Mouse (Mus musculus) midbrain, embryonic 14.5 days (tissue): ENCODE measurements around the gene Snapc4. TPM values are rescaled to one million over a fixed set of nuclear protein-coding genes. Genes with fewer than 3 reads are reported as not detected.

Source experiments
- ATAC-seq: fragments of 200-750 bp; cut with Nextera tagmentation; 2 replicates; pipeline ENCODE4 v1.8.0; 2017; ENCODE audit warnings: moderate number of reproducible peaks, moderate library complexity; ENCODE audit not compliant: low FRiP score, low TSS enrichment
- DNase-seq: peaks from one replicate; pipeline ENCODE4 v3.0.0-alpha.2; 2015
- H3K27ac ChIP-seq: fragments of 300-500 bp; sonication (generic); replicated peaks from 2 replicates; pipeline ENCODE4 v1.5.1; 2014; ENCODE audit warnings: mild to moderate bottlenecking, low read depth, low read length, moderate library complexity
- H3K27me3 ChIP-seq: fragments of 300-500 bp; sonication (generic); 2 replicates; pipeline ENCODE4 v1.6.1; 2014; ENCODE audit warnings: low read length, control low read depth, mixed read lengths; ENCODE audit not compliant: control insufficient read depth, insufficient read depth
- H3K36me3 ChIP-seq: fragments of 300-500 bp; sonication (generic); 2 replicates; pipeline ENCODE4 v1.6.1; 2014; ENCODE audit warnings: low read length, control low read depth; ENCODE audit not compliant: control insufficient read depth, insufficient read depth
- H3K4me1 ChIP-seq: fragments of 300-500 bp; sonication (generic); 2 replicates; pipeline ENCODE4 v1.6.1; 2014; ENCODE audit warnings: mild to moderate bottlenecking, antibody characterized with exemption, low read length, control low read depth; ENCODE audit not compliant: control insufficient read depth, insufficient read depth
- H3K4me2 ChIP-seq: fragments of 300-500 bp; sonication (generic); 2 replicates; pipeline ENCODE4 v1.6.1; 2014; ENCODE audit warnings: mild to moderate bottlenecking, low read length, moderate library complexity
- H3K4me3 ChIP-seq: fragments of 300-500 bp; sonication (generic); replicated peaks from 2 replicates; pipeline ENCODE4 v1.5.1; 2014; ENCODE audit warnings: low read depth, low read length
- H3K9ac ChIP-seq: fragments of 300-500 bp; sonication (generic); replicated peaks from 2 replicates; pipeline ENCODE4 v1.6.1; 2014; ENCODE audit warnings: mild to moderate bottlenecking, low read length, moderate library complexity
- H3K9me3 ChIP-seq: fragments of 300-500 bp; sonication (generic); 2 replicates; pipeline ENCODE4 v1.6.1; 2016; ENCODE audit warnings: low read length, control low read depth, mixed read lengths; ENCODE audit not compliant: control insufficient read depth
- WGBS: fragments of 180-500 bp; shearing (Covaris S2); extraction: QIAGEN DNeasy Blood & Tissue Kit; methylation state at CpG from one replicate; pipeline ENCODE4 v1.1.7; 2014; 5-methylcytosine and 5-hydroxymethylcytosine counted together
- polyA plus RNA-seq: library from polyadenylated mRNA; unstranded; fragments of >200 nt; fragmentation: Nextera tagmentation; extraction: Ambion mirVana; gene quantifications from 2 replicates; pipeline ENCODE4 v1.2.1, GENCODE M21; 2014

Gene Snapc4
- polyA plus RNA-seq, 1 experiment from 2014 or later, result 25.3 TPM

DNA sequence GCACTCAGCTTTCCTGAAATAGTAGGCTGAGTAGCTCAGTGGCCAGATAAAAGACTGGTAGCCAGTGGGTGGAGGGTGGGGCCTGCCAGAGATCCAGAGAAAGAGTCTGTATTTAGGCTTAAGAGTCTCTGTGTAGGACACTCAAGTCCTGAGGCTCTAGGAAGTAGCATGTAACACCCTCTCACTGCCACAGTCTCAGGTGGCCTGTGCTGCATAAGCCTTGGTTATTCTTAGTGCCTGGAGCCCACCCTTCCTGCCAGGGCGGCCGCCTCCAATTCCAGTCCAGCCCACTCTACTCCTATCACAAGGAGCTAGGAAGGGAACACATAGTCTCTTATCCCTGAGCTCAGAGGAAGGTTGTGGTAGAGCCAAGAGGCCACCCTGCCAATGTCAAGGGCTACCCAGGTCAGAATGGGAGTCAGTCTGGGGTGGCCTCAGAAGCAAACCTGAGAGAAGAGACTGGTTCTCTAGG lies 38.9 kb downstream of the Snapc4 start:
- Histone ChIP-seq H3K4me3 (no peak overlapping the region), H3K9ac (no peak overlapping the region), H3K27me3 (no peaks in the 10 kb centered on the region), H3K4me2 (no peak overlapping the region), H3K36me3 (peaks cover 83% of the 10 kb centered on the region), H3K27ac (peak overlapping the region; percentile 9; the same call in 1 of the 2 replicates), H3K9me3 (no peaks in the 10 kb centered on the region), H3K4me1 (no peaks in the 10 kb centered on the region)
- DNase-seq (no peak), ATAC-seq (no peak)
- WGBS, result 95% methylated on average over 2 of the region's 2 CpGs

DNA sequence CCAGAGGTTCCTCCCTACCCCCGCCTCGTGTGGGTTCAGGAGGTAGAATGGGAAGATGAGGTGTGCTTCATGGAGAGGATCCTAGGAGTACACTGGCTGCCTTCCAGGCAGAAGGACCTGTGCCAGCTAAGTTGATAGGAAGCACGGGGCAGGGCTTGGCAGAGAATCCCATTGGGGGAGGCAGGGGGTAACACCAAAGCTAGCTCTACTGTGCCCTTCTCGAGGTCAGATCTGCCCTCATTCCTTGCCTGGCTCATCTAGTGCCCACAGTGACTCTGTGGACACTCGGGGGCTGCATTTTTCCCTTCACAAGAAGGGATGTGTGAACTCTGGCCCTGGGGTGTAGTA lies 41.3 kb downstream of the Snapc4 start:
- H3K36me3 ChIP-seq, result peaks cover 59% of the 10 kb centered on the region
- H3K27me3 ChIP-seq, result no peaks in the 10 kb centered on the region
- H3K4me3 ChIP-seq, result no peak overlapping the region
- H3K27ac ChIP-seq, result no peak overlapping the region
- no peak overlapping the region for H3K9ac ChIP-seq
- WGBS, result 92% methylated on average over 5 of the region's 5 CpGs
- H3K4me2 ChIP-seq, result no peak overlapping the region
- H3K4me1 ChIP-seq, result no peaks in the 10 kb centered on the region
- DNase-seq (no peak), ATAC-seq (no peak)
- no peaks in the 10 kb centered on the region for H3K9me3 ChIP-seq

DNA sequence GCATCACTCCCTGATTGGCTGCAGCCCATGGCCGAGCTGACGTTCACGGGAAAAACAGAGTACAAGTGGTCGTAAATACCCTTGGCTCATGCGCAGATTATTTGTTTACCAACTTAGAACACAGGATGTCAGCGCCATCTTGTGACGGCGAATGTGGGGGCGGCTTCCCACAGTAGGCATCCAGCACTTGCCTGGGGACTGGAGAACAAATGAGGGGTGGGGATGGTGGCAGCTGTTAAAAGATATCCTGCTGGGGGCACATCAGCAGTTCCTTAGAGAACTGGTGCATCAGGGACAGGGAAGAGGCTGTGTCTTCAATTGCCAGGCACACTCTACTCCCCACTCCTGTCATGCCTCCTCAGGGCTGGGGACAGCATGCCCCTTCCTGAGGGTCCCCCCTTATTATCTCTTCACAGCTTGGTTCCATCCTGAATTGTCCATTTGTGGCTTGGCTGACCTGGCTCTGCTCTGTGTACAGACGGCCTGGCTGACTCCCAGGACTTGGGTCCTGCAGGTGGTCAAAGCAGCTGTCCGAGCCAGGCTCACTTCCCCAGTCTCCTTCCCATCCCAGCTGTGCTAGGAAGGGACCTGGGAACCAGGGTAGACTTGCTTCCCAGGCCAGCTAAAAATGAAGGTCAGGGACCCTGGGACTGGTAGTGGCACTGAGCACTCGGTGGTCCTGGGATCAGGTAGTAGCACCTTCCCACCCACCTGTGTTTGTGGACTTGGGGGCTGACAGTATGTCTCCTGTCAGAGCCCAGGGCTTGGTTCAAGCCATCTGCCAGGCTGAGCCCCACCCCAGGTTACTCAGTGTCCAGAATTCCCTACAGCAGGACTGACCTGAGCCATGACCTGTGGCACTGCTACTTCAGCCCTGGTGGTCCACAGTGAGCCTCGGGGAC lies 41.9 kb downstream of the Snapc4 start:
- H3K9ac ChIP-seq, result no peak overlapping the region
- H3K36me3 ChIP-seq, result peaks cover 53% of the 10 kb centered on the region
- no peaks in the 10 kb centered on the region for H3K4me1 ChIP-seq
- H3K27me3 ChIP-seq, result no peaks in the 10 kb centered on the region
- no peaks in the 10 kb centered on the region for H3K9me3 ChIP-seq
- ATAC-seq (no peak; the same call in 1 of the 2 replicates), DNase-seq (no peak)
- 87% methylated on average over 8 of the region's 13 CpGs for WGBS
- no peak overlapping the region for H3K4me3 ChIP-seq
- H3K4me2 ChIP-seq, result no peak overlapping the region
- H3K27ac ChIP-seq, result no peak overlapping the region

DNA sequence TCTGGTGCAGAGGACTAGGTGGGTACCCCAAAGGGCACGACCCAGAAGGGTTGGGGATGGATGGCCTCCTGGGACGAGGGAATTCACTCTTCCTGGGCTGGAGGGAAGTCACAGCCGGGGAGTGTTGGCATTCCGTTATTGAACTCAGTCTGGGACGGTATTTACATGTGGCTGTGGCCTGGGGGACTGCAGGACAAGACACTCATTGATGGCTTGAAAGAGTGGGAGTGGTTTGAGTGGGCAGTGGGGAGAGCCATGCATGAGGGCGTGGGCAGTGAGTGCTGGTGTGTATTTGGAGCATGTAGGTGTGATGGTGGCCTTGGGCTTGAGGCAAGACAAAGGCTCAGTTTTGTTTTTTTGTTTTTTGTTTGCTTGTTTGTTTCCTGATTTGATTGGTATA lies 49.8 kb downstream of the Snapc4 start:
- Histone ChIP-seq H3K4me3 (no peak overlapping the region), H3K9ac (no peak overlapping the region), H3K27ac (peak overlapping the region; percentile 45), H3K36me3 (peaks cover 69% of the 10 kb centered on the region), H3K4me2 (no peak overlapping the region), H3K4me1 (no peaks in the 10 kb centered on the region), H3K9me3 (no peaks in the 10 kb centered on the region), H3K27me3 (no peaks in the 10 kb centered on the region)
- no peak; the same call in 1 of the 2 replicates for ATAC-seq
- DNase-seq, result no peak
- 74% methylated on average over 6 of the region's 6 CpGs for WGBS

DNA sequence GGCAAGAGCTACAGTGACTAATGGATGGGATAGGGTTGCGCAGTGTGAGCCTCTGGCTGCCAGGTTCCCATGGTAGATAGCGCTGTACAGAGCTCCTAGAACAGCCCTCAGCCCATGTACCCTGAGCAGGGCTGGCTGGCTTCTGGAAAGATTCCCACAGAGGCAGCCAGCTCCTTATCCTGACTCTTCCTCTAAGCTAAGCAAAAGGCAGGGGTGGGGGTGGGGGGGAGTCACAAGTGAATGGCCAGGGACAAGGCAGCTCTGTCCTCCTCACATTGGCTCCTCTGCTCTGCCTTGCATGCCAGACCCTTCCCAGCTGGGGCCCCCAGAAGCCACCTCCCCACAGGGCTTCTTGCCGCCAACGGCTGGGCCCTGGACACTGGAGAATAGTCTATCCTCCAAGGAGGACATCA lies 50.4 kb downstream of the Snapc4 start:
- DNase-seq (no peak), ATAC-seq (peak; percentile 54)
- no peaks in the 10 kb centered on the region for H3K27me3 ChIP-seq
- peak overlapping the region; percentile 49 for H3K27ac ChIP-seq
- H3K9ac ChIP-seq, result no peak overlapping the region
- no peak overlapping the region for H3K4me2 ChIP-seq
- peaks cover 75% of the 10 kb centered on the region for H3K36me3 ChIP-seq
- no peaks in the 10 kb centered on the region for H3K4me1 ChIP-seq
- H3K9me3 ChIP-seq, result no peaks in the 10 kb centered on the region
- WGBS, result 80% methylated on average over 4 of the region's 4 CpGs
- H3K4me3 ChIP-seq, result no peak overlapping the region

DNA sequence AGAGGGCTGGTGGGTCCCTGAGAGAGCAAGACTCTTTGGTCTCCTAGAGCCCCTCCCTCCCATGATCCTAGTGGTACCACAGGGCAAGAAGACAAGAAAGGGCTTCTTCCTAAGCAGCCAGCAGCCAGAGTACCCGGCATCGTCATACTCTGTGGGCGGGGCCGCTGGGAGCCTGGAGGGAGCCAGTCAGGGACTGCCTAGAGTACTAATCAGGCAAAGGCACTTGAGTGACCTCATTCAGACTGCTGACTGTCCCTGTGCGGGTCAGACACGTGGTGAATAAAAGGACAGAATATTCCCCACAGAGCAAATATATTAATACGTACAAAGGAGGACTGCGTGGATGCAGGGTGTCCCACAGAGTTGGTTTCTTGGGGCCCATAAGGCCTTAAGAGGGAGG lies 51.1 kb downstream of the Snapc4 start:
- no peaks in the 10 kb centered on the region for H3K27me3 ChIP-seq
- H3K4me3 ChIP-seq, result no peak overlapping the region
- 53% methylated on average over 8 of the region's 8 CpGs for WGBS
- H3K4me1 ChIP-seq, result no peaks in the 10 kb centered on the region
- H3K4me2 ChIP-seq, result no peak overlapping the region
- H3K36me3 ChIP-seq, result peaks cover 82% of the 10 kb centered on the region
- DNase-seq, result peak; percentile 25
- ATAC-seq, result no peak
- no peak overlapping the region for H3K9ac ChIP-seq
- H3K9me3 ChIP-seq, result no peaks in the 10 kb centered on the region
- H3K27ac ChIP-seq, result 0 out of 2 replicates have a peak overlapping the region, but pooled peaks have one; percentile 16

DNA sequence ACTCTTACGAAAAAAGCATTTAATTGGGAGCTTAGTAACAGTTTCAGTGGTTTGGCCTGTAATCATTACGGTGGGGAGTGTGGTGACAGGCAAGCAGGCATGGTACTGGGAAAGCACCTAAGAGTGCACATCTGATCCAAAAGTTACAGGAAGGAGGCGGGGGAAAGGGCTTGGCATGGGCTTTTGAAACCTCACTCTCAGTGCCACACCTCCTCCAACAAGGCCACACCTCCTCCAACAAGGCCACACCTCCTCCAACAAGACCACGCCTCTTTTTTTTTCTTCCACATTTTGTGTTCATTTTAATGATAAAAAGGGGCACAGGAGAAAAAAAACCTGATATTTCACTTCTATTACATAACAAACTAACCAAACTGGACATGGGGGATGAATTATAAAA lies 52.6 kb downstream of the Snapc4 start:
- Histone ChIP-seq H3K9me3 (no peaks in the 10 kb centered on the region), H3K9ac (no peak overlapping the region), H3K27ac (no peak overlapping the region), H3K4me2 (no peak overlapping the region), H3K4me3 (no peak overlapping the region), H3K36me3 (peaks cover 95% of the 10 kb centered on the region), H3K27me3 (no peaks in the 10 kb centered on the region), H3K4me1 (no peaks in the 10 kb centered on the region)
- DNase-seq (no peak), ATAC-seq (no peak)
- 90% methylated on average over 4 of the region's 4 CpGs for WGBS

DNA sequence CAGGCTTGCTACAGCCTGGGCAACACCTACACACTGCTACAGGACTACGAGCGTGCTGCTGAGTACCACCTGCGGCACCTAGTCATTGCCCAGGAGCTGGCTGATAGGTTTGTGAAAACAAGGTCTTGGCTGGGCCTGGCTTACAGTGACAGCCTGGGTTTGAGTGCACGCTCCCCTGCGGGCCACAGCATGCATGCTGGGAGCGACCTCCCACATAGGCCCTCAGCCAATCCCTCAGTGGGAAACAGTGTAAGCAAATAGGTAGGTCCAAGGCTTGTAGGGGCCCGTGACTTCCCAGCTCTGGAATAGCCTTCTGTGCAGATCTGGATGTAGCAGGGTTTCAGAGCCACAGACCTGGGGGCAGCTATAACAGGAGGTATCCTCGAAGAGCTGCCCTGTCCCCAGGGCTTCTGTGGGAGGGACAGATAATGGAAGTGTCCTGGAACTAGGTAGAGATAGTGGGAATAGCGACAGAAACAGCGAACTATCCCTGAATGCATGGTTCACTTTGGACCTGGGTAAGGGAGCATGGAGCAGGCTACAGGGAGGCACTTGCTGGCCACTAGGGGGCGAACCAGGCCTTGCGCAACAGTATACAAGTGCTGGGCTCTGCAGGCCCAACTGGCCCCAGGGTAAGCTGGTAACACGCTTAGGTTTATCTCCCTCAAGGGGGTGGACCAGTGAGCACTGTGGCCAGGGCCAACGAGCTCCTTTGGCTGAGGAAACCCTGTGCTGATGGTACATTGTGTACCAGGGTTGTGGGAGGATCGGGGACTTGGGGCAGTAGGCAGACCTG lies 54.9 kb downstream of the Snapc4 start:
- peak; percentile 79 for DNase-seq
- Histone ChIP-seq H3K4me2 (no peak overlapping the region), H3K9me3 (no peaks in the 10 kb centered on the region), H3K27ac (no peak overlapping the region), H3K4me1 (no peaks in the 10 kb centered on the region), H3K36me3 (peaks cover 82% of the 10 kb centered on the region), H3K4me3 (no peak overlapping the region), H3K27me3 (no peaks in the 10 kb centered on the region), H3K9ac (no peak overlapping the region)
- 0 out of 2 replicates have a peak, but pooled peaks have one; percentile 49 for ATAC-seq
- 65% methylated on average over 15 of the region's 15 CpGs for WGBS
